Mouse (Mus musculus) thymus, adult 2 months (tissue): ENCODE measurements around the gene Arl6ip1.

Experiments used
- CTCF ChIP-seq: fragments of 200-500 bp; IDR thresholded peaks from 2 replicates; pipeline ENCODE4 v1.5.1; 2012; ENCODE audit warnings: mild to moderate bottlenecking, control low read depth, low read length, moderate library complexity, borderline replicate concordance; ENCODE audit not compliant: control insufficient read depth, poor library complexity, insufficient read depth; ENCODE audit errors: extremely low read depth
- POLR2A ChIP-seq: fragments of 200-500 bp; IDR thresholded peaks from 2 replicates; pipeline ENCODE4 v1.6.1; 2012; ENCODE audit warnings: mild to moderate bottlenecking, low read length, control low read depth, moderate library complexity; ENCODE audit not compliant: control insufficient read depth, poor library complexity, insufficient read depth; ENCODE audit errors: extremely low read depth

GRCm38 (mm10) chr7:118163006-118163405 is 33.5 kb upstream of the Arl6ip1 start:
- TF ChIP-seq POLR2A = no peak
- TF ChIP-seq CTCF = no peak
